Mouse (Mus musculus) G1E (cell line): Measurements from ENCODE around the gene Calu. TPM values are rescaled to one million over a fixed set of nuclear protein-coding genes. Genes with fewer than 3 reads are reported as not detected.
"Not testable (repeated sequence)": the region's sequence is repeated elsewhere in the genome, so short reads cannot be mapped to it uniquely, and the experiment has no call there.

ENCODE experiments used
- ATAC-seq: 2 replicates; pipeline ENCODE4 v1.8.0; 2016; ENCODE audit warnings: mild to moderate bottlenecking; ENCODE audit not compliant: insufficient number of reproducible peaks, poor library complexity, low FRiP score, severe bottlenecking; ENCODE audit errors: extremely low read depth
- DNase-seq: peaks from one replicate; pipeline ENCODE4 v3.0.0; 2012; ENCODE audit warnings: low spot score
- H3K27me3 ChIP-seq: 2 replicates; pipeline ENCODE4 v1.6.1; 2012; ENCODE audit warnings: mild to moderate bottlenecking, low read length, inconsistent platforms; ENCODE audit not compliant: insufficient read depth
- H3K36me3 ChIP-seq: replicated peaks from 2 replicates; pipeline ENCODE3; 2012; ENCODE audit warnings: mild to moderate bottlenecking, inconsistent platforms
- H3K4me1 ChIP-seq: 2 replicates; pipeline ENCODE4 v1.6.1; 2012; ENCODE audit warnings: low read depth, low read length, inconsistent platforms, mixed read lengths; ENCODE audit not compliant: insufficient read depth
- H3K4me3 ChIP-seq: 2 replicates; pipeline ENCODE4 v1.5.1; 2012; ENCODE audit warnings: low read depth, mild to moderate bottlenecking, inconsistent platforms, low read length, moderate library complexity, mixed read lengths
- H3K9me3 ChIP-seq: replicated peaks from 2 replicates; pipeline ENCODE4 v1.6.1; 2012; ENCODE audit warnings: inconsistent platforms
- CTCF ChIP-seq: IDR thresholded peaks from 2 replicates; pipeline ENCODE4 v1.5.1; 2012; ENCODE audit warnings: low read depth, low read length, inconsistent platforms, mixed read lengths
- GATA1 ChIP-seq: IDR thresholded peaks from 2 replicates; pipeline ENCODE4 v1.6.1; 2012; ENCODE audit warnings: borderline replicate concordance, low read length, inconsistent platforms, mixed read lengths
- GATA2 ChIP-seq: IDR thresholded peaks from 2 replicates; pipeline ENCODE4 v1.6.1; 2012; ENCODE audit warnings: low read depth, low read length, inconsistent platforms, borderline replicate concordance
- POLR2AphosphoS5 ChIP-seq: IDR thresholded peaks from 2 replicates; pipeline ENCODE4 v1.6.1; 2012; ENCODE audit warnings: low read depth, low read length, inconsistent platforms; ENCODE audit not compliant: insufficient replicate concordance
- TAL1 ChIP-seq: conservative IDR thresholded peaks from 2 replicates; pipeline ENCODE4 v1.6.1; 2012; ENCODE audit warnings: low read depth, low read length, inconsistent platforms, mixed read lengths
- polyA plus RNA-seq: library from polyadenylated mRNA; stranded (reverse); fragments of >175 nt; gene quantifications from 2 replicates; pipeline ENCODE4 v1.2.3, GENCODE M21; 2012
- total RNA-seq, 2 experiments: library from RNA; stranded (forward) in 1 of 2; stranded (reverse) in 1 of 2; fragments of 200-1000 nt in 1 of 2; fragments of >200 nt in 1 of 2; fragmentation: Nextera tagmentation in 1 of 2; gene quantifications; 2 replicates each; pipeline ENCODE4 v1.2.3; 2014 to 2017

Gene Calu
- total and polyA plus RNA-seq, 3 experiments, result 25.4 to 113 (median 62.8) TPM

- ATAC-seq, result no peak
- H3K27me3 ChIP-seq, result peaks cover 11% of the 10 kb centered on the region
- H3K4me1 ChIP-seq, result peaks cover 13% of the 10 kb centered on the region
- H3K9me3 ChIP-seq, result no peaks in the 10 kb centered on the region
- no peak overlapping the region for H3K4me3 ChIP-seq
- H3K36me3 ChIP-seq, result peaks cover 45% of the 10 kb centered on the region
- no peak for TF ChIP-seq TAL1
- TF ChIP-seq GATA1, result no peak
- TF ChIP-seq GATA2, result no peak
- TF ChIP-seq POLR2AphosphoS5, result no peak
- TF ChIP-seq CTCF, result no peak
- no peak for DNase-seq
These were observed 32.1 kb downstream of the Calu start for GRCm38 (mm10) chr6:29379954-29380353.

- Histone ChIP-seq H3K4me3 (no peak overlapping the region), H3K36me3 (peaks cover 21% of the 10 kb centered on the region), H3K27me3 (peaks cover 20% of the 10 kb centered on the region), H3K9me3 (no peaks in the 10 kb centered on the region), H3K4me1 (peaks cover 13% of the 10 kb centered on the region)
- no peak for ATAC-seq
- TF ChIP-seq CTCF, result no peak
- no peak for TF ChIP-seq TAL1
- no peak for TF ChIP-seq GATA2
- TF ChIP-seq POLR2AphosphoS5, result no peak
- TF ChIP-seq GATA1, result no peak
- no peak for DNase-seq
These were observed 34.6 kb downstream of the Calu start for GRCm38 (mm10) chr6:29382442-29382841.

- Histone ChIP-seq H3K27me3 (peaks cover 31% of the 10 kb centered on the region), H3K4me1 (peaks cover 22% of the 10 kb centered on the region), H3K36me3 (no peaks in the 10 kb centered on the region), H3K9me3 (no peaks in the 10 kb centered on the region), H3K4me3 (peak within 1 kb of the TSS; percentile 46; the same call in 1 of the 2 replicates)
- DNase-seq (peak; percentile 42), ATAC-seq (no peak)
- TF ChIP-seq CTCF (no peak), GATA1 (no peak), GATA2 (no peak), POLR2AphosphoS5 (no peak), TAL1 (no peak)
These were observed 40.2 kb downstream of the Calu start, which contains the start of gene Opn1sw for GRCm38 (mm10) chr6:29388052-29388518. Gene Opn1sw (minus strand): TSS chr6:29388468.

GRCm38 (mm10) chr6:29388606-29389080 is 40.8 kb downstream of the Calu start:
- no peaks in the 10 kb centered on the region for H3K36me3 ChIP-seq
- no peaks in the 10 kb centered on the region for H3K9me3 ChIP-seq
- no peak overlapping the region for H3K4me3 ChIP-seq
- peaks cover 20% of the 10 kb centered on the region for H3K4me1 ChIP-seq
- TF ChIP-seq POLR2AphosphoS5 (no peak), TAL1 (no peak), GATA2 (no peak), CTCF (no peak), GATA1 (no peak)
- H3K27me3 ChIP-seq, result peaks cover 33% of the 10 kb centered on the region
- no peak for ATAC-seq
- DNase-seq, result no peak

GRCm38 (mm10) chr6:29389425-29389824 is 41.6 kb downstream of the Calu start:
- TF ChIP-seq GATA2, result no peak
- TF ChIP-seq POLR2AphosphoS5, result no peak
- no peak for TF ChIP-seq GATA1
- no peak for TF ChIP-seq TAL1
- TF ChIP-seq CTCF, result no peak

GRCm38 (mm10) chr6:29390500-29390899 is 42.6 kb downstream of the Calu start:
- not testable (repeated sequence) for ATAC-seq, H3K4me3 ChIP-seq, DNase-seq, H3K9me3 ChIP-seq, H3K36me3 ChIP-seq
- Histone ChIP-seq H3K4me1 (peaks cover 12% of the 10 kb centered on the region), H3K27me3 (peaks cover 46% of the 10 kb centered on the region)

More at GRCm38 (mm10) chr6:29389425-29389824, 41.6 kb downstream of the Calu start:
- Histone ChIP-seq H3K4me1 (peaks cover 14% of the 10 kb centered on the region), H3K4me3 (no peak overlapping the region), H3K27me3 (peaks cover 38% of the 10 kb centered on the region), H3K9me3 (no peaks in the 10 kb centered on the region), H3K36me3 (no peaks in the 10 kb centered on the region)
- ATAC-seq (no peak), DNase-seq (no peak)

- not testable (repeated sequence) for H3K9me3 ChIP-seq, ATAC-seq, H3K4me3 ChIP-seq, DNase-seq, H3K36me3 ChIP-seq
- peaks cover 18% of the 10 kb centered on the region for H3K4me1 ChIP-seq
- H3K27me3 ChIP-seq, result peaks cover 49% of the 10 kb centered on the region
These were observed 43.4 kb downstream of the Calu start for GRCm38 (mm10) chr6:29391241-29391640.
